Mouse (Mus musculus): Measurements from ENCODE around the gene Lhfpl5. TPM values are rescaled to one million over a fixed set of nuclear protein-coding genes. Genes with fewer than 3 reads are reported as not detected.
"Not testable (repeated sequence)": the region's sequence is repeated elsewhere in the genome, so short reads cannot be mapped to it uniquely, and the experiment has no call there.

Gene Lhfpl5
- polyA plus RNA-seq, 1 experiment from 2014 or later = 0.15 TPM

DNA sequence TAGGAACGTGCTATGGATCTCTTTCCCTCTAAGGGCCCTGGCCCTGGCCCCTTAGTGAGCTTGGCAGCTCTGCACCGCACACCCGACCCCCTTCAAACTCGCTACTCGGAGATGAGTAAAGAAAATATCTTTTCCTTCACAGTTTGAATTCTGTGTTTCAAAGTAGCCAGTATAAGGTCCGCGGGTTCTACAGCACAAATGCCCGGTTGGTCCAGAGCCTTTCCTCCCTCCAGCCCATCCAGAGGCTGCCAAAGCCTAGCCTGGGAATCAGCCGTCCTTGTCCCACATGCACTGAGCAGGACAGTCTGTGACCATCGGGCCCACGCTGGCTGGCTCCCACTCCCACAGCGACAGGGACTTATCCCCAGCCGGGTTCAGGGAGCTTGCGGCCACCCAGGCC lies 26.3 kb upstream of the Lhfpl5 start, which contains the start of gene Clpsl2:
Gene Clpsl2, plus strand, starts transcription at position 301 of the 400 bp plus-strand sequence.
- no peak within 1 kb of the TSS for H3K4me2 ChIP-seq
- H3K27me3 ChIP-seq = 0 out of 2 replicates have a peak, but pooled peaks cover 5% of the 10 kb centered on the region
- no peaks in the 10 kb centered on the region for H3K9me3 ChIP-seq (replicated peaks)
- no peak within 1 kb of the TSS for H3K4me3 ChIP-seq
- H3K27ac ChIP-seq = no peak within 1 kb of the TSS
- H3K9ac ChIP-seq = no peak within 1 kb of the TSS
- ATAC-seq (replicated peaks; ENCODE audit: insufficient number of reproducible peaks, insufficient read depth, low FRiP score, low read depth) = no peak
- H3K36me3 ChIP-seq = no peaks in the 10 kb centered on the region
- WGBS = 74% methylated on average over 14 of the region's 14 CpGs
- no peaks in the 10 kb centered on the region for H3K4me1 ChIP-seq (replicated peaks)

DNA sequence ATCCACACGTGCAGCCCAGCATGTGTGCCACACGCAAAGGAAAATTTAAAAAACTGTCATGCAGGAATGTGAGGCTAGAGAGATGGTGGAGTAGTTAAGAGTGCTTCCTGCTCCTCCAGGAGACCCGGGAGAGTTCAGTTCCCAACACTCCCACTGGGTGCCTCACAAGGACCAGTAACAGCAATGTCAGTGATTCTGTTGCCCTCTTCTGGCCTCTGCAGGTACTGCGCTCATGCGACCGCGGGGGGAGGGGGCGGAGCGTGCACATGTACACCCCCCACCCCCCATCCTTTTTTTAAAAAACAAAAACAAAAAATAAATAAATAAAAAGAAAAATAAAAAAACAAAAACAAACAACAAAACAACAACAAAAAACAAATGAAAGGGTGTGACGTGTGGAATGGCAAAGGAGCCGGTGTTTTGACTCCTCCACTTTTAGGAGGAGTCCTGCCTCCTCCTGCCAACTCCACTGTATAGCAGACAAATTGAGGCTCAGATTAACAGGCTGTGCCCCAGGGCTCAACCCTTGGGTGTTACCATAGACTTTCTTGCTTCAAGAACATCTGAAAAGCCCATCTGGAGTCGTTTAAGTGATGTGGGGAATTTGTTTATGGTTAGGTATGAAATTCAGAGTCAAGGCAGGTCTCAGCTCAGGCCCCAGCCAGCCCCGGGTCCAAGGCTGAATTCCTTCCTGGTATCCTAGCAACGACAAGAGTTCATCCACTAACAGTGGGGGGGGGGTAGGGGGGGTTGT lies 22.2 kb upstream of the Lhfpl5 start:
- 9% methylated on average over 14 of the region's 14 CpGs for WGBS
- Histone ChIP-seq H3K9me3 (replicated peaks) (no peaks in the 10 kb centered on the region), H3K4me2 (no peak overlapping the region), H3K27ac (no peak overlapping the region), H3K36me3 (no peaks in the 10 kb centered on the region), H3K4me3 (no peak overlapping the region), H3K4me1 (replicated peaks) (no peaks in the 10 kb centered on the region), H3K9ac (no peak overlapping the region), H3K27me3 (0 out of 2 replicates have a peak, but pooled peaks cover 5% of the 10 kb centered on the region)
- no peak for ATAC-seq (replicated peaks; ENCODE audit: insufficient number of reproducible peaks, insufficient read depth, low FRiP score, low read depth)

DNA sequence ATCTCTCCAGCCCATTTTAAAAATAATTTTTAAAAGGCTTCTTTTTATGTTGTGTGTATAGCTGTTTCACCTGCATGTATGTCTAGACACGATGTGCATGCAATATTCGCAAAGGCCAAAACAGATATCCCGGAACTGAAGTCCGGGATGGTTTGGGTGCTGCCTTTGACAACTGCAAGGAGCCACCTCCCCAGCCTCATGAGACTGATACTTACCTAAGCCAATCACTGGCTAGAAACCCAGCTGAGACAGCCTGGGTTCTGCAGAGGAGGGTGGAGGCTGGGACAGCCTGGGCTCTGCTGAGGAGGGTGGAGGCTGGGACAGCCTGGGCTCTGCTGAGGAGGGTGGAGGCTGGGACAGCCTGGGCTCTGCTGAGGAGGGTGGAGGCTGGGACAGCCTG lies 21.4 kb upstream of the Lhfpl5 start:
- ATAC-seq (replicated peaks; ENCODE audit: insufficient number of reproducible peaks, insufficient read depth, low FRiP score, low read depth); H3K36me3 ChIP-seq; H3K27ac ChIP-seq; H3K4me3 ChIP-seq; H3K9ac ChIP-seq; H3K9me3 ChIP-seq (replicated peaks); H3K27me3 ChIP-seq; H3K4me1 ChIP-seq (replicated peaks); H3K4me2 ChIP-seq: not testable (repeated sequence)
- 91% methylated on average over 4 of the region's 4 CpGs for WGBS

DNA sequence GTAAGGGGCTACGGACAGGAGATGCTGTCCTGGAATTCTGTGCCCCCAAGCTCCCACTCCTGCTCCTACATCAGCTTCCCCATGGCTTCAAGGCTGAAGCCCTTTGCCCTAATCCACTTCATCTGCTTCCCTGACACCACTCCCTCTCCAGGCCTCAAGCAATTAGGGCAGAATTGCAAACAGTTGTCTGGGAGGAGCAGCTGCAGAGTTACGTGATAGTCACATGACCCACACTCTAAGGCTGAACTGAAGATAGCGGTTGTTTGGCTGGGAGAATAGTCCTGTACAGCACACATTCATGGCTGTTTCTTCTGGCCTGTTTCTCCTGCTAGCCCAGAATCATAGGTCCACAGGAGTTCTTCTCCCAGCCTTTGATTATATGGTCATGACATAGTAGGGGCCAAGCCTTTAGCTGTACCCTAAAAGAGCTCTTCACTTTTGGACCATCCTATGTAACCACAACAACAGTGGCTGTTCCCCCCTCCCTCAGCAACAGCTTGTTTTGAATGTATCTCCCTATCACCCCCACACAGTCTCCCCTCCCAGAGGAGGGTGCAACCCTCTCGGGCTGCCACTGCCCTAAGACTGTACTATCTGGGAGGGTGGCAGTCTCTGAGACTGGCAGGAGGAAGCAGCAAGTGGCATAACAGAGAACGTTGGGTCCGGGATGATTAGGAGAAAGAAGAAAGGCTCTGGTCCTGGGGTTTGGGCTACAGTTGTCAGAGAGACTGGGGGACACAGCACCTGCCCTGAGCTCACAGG lies 18.6 kb upstream of the Lhfpl5 start:
- Histone ChIP-seq H3K27ac (no peak overlapping the region), H3K4me2 (no peak overlapping the region), H3K27me3 (no peaks in the 10 kb centered on the region), H3K9ac (no peak overlapping the region), H3K9me3 (replicated peaks) (no peaks in the 10 kb centered on the region), H3K4me3 (no peak overlapping the region), H3K36me3 (no peaks in the 10 kb centered on the region), H3K4me1 (replicated peaks) (0 out of 2 replicates have a peak, but pooled peaks cover 2% of the 10 kb centered on the region)
- 46% methylated on average over 6 of the region's 6 CpGs for WGBS
- no peak for ATAC-seq (replicated peaks; ENCODE audit: insufficient number of reproducible peaks, insufficient read depth, low FRiP score, low read depth)

DNA sequence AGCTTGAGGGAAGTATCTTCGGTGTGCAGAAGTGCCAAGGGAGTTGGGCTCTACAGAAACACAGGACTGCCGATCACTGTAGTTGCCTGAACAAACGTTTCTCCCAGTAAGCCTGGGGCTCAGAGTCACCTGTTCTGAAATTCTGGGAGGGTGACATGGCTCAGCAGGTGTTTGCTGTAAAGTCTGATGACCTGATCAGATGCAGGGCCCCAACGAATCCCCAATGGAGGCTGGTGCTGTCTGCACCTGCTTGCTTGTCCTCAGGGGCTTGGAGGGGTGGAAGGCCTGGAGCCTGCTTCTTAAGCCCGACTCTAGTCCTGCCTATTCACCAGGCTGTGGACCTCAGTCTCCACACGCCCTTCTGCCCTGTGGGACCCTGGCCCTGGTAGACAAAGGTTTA lies 17.7 kb upstream of the Lhfpl5 start:
- no peaks in the 10 kb centered on the region for H3K9me3 ChIP-seq (replicated peaks)
- ATAC-seq (replicated peaks; ENCODE audit: insufficient number of reproducible peaks, insufficient read depth, low FRiP score, low read depth) = no peak
- 73% methylated on average over 6 of the region's 6 CpGs for WGBS
- H3K9ac ChIP-seq = no peak overlapping the region
- no peak overlapping the region for H3K4me2 ChIP-seq
- H3K27ac ChIP-seq = no peak overlapping the region
- H3K4me1 ChIP-seq (replicated peaks) = 0 out of 2 replicates have a peak, but pooled peaks cover 3% of the 10 kb centered on the region
- H3K36me3 ChIP-seq = no peaks in the 10 kb centered on the region
- no peaks in the 10 kb centered on the region for H3K27me3 ChIP-seq
- H3K4me3 ChIP-seq = no peak overlapping the region

DNA sequence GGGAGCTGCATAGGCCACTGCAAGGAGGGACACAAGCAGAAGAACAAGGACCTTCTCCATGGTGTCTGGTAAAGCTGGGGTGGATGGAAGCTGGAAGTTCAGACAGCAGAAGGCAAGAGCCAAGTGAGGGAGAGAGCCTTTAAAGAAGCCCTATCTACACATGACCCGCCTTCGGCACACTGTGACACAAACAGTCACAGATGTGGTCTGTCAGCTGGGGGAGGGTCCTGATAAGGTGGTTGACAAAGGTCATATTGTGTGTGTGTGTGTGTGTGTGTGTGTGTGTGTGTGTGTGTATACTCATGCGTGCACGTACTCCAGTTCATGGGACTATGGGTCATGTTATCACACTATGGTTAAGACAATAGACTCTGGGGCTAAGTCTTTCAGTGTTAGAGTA lies 14.8 kb upstream of the Lhfpl5 start, which contains the start of gene Clps:
Gene Clps, minus strand, starts transcription at position 169 of the 400 bp plus-strand sequence.
- ATAC-seq (replicated peaks; ENCODE audit: insufficient number of reproducible peaks, insufficient read depth, low FRiP score, low read depth) = no peak

DNA sequence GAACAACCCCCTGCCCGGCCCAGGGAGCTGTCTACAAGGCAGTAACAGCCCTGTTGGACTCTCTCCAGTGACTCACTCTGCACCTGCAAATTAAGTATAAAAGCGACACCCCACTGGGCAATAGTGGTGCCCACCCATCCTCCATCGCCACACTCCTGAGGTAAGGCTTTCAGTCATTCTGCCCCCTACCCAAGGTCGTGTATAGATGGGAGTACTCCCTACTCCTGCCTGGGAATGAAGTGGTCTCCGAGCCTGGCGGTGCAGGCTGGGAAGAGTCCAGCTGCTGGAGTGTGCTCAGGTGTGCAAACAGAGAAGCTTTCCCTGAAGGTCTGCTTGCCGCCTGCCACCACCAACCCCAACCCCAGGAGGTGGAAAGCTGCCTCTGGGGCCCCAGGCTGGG lies 13.8 kb upstream of the Lhfpl5 start:
- Histone ChIP-seq H3K4me2 (no peak overlapping the region), H3K4me3 (no peak overlapping the region), H3K9me3 (replicated peaks) (no peaks in the 10 kb centered on the region), H3K9ac (no peak overlapping the region), H3K27ac (no peak overlapping the region), H3K4me1 (replicated peaks) (0 out of 2 replicates have a peak, but pooled peaks cover 3% of the 10 kb centered on the region), H3K36me3 (no peaks in the 10 kb centered on the region), H3K27me3 (no peaks in the 10 kb centered on the region)
- ATAC-seq (replicated peaks; ENCODE audit: insufficient number of reproducible peaks, insufficient read depth, low FRiP score, low read depth) = no peak
- WGBS = 53% methylated on average over 7 of the region's 7 CpGs

More for the DNA sequence above, 14.8 kb upstream of the Lhfpl5 start, which contains the start of gene Clps:
- H3K27ac ChIP-seq = no peak within 1 kb of the TSS
- H3K36me3 ChIP-seq = no peaks in the 10 kb centered on the region
- H3K9me3 ChIP-seq (replicated peaks) = no peaks in the 10 kb centered on the region
- H3K4me2 ChIP-seq = no peak within 1 kb of the TSS
- H3K9ac ChIP-seq = no peak within 1 kb of the TSS
- 66% methylated on average over 4 of the region's 4 CpGs for WGBS
- 0 out of 2 replicates have a peak, but pooled peaks cover 3% of the 10 kb centered on the region for H3K4me1 ChIP-seq (replicated peaks)
- no peaks in the 10 kb centered on the region for H3K27me3 ChIP-seq
- H3K4me3 ChIP-seq = no peak within 1 kb of the TSS

DNA sequence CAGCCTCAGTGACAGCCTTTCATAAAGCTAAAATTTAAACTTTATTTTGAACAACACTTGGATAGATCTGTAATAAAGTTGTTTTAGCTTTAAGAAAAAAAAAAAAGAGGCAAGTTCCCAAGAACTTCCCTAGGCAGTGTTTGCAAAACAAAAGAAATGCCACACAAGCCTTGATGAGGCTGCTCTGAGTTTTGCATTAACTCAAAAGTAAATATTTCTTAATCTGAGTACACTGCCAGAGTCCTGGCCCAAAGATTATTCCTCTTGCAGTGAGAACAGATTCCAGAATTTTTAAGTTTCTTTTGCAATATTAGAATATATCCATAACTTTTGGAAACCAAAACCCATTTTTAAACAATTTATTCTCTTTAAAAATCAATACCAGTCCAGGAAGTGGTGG lies 10.3 kb upstream of the Lhfpl5 start:
- Histone ChIP-seq H3K9me3 (replicated peaks) (no peaks in the 10 kb centered on the region), H3K27me3 (no peaks in the 10 kb centered on the region), H3K4me1 (replicated peaks) (0 out of 2 replicates have a peak, but pooled peaks cover 3% of the 10 kb centered on the region), H3K4me3 (no peak overlapping the region), H3K4me2 (no peak overlapping the region), H3K36me3 (no peaks in the 10 kb centered on the region), H3K9ac (no peak overlapping the region), H3K27ac (no peak overlapping the region)
- ATAC-seq (replicated peaks; ENCODE audit: insufficient number of reproducible peaks, insufficient read depth, low FRiP score, low read depth) = no peak

DNA sequence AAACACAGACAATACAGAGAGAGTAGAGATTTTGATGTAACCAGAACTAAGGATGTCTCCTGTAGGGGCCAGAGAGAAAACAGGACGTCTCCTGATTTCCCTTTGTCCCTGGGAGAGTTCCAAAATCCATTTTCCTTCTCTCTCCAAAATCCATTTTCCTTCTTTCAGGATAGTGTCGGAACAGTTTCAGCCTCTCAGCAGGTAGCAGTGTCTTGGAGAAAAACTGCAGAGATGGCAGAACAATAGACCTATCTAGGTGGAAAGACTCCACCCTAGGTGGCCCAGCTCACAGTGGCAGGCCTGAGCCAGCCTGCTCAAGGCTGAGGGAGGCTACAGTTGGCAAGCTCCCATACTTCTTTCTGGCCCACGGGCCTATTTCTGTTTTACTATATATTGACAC lies 7.9 kb upstream of the Lhfpl5 start:
- no peak for ATAC-seq (replicated peaks; ENCODE audit: insufficient number of reproducible peaks, insufficient read depth, low FRiP score, low read depth)
- Histone ChIP-seq H3K36me3 (no peaks in the 10 kb centered on the region), H3K4me3 (no peak overlapping the region), H3K27me3 (no peaks in the 10 kb centered on the region), H3K9me3 (replicated peaks) (no peaks in the 10 kb centered on the region), H3K27ac (no peak overlapping the region), H3K4me1 (replicated peaks) (no peaks in the 10 kb centered on the region), H3K4me2 (no peak overlapping the region), H3K9ac (no peak overlapping the region)
- 45% methylated on average over 3 of the region's 3 CpGs for whole genome bisulfite sequencing

DNA sequence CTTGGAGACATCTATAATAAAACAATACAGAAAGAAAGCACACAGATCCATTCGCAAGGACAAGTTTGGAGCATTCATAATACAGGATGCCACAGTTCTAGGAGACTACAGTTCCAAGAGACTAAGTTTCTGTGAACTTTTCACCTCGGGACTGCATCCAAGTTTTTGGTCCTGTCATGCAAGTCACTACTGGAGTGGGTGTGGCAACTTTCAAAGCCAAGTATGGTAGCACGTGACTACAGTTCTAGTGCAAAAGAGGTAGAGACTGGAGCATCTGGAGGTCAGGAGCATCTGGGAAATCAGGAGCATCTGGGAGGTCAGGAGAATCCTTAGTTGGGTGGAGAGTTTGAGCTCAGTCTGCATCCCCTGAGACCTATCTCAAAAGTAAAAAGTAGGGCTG lies 3.6 kb upstream of the Lhfpl5 start:
- Histone ChIP-seq H3K27me3 (peaks cover 7% of the 10 kb centered on the region; the same call in 1 of the 2 replicates), H3K4me3 (no peak overlapping the region), H3K4me2 (no peak overlapping the region), H3K9me3 (replicated peaks) (no peaks in the 10 kb centered on the region), H3K9ac (no peak overlapping the region), H3K36me3 (no peaks in the 10 kb centered on the region), H3K4me1 (replicated peaks) (peaks cover 8% of the 10 kb centered on the region), H3K27ac (no peak overlapping the region)
- no peak for ATAC-seq (replicated peaks; ENCODE audit: insufficient number of reproducible peaks, insufficient read depth, low FRiP score, low read depth)
- WGBS = 61% methylated on average over 3 of the region's 3 CpGs

DNA sequence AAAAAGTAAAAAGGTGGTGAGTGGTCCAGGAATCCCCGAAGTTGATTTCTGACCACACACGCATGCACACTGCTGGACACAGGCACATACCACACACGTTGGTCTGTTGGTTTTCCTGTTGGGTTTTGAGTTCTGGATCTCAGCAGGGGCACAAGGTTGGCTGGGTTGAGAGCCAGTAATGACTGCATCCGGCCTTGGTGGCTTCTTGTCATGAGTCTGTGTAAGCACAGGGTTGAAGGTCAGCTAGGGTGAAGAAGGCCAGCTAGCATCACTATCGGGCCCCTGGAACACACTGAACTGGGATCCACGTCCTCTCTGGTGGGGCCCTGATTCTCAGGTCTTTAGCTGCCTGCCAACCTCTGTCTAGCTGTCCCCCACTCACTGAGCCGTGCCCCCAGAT lies 2.9 kb upstream of the Lhfpl5 start:
- ATAC-seq (replicated peaks; ENCODE audit: insufficient number of reproducible peaks, insufficient read depth, low FRiP score, low read depth) = no peak
- peaks cover 8% of the 10 kb centered on the region for H3K4me1 ChIP-seq (replicated peaks)
- H3K4me2 ChIP-seq = no peak overlapping the region
- no peaks in the 10 kb centered on the region for H3K36me3 ChIP-seq
- H3K4me3 ChIP-seq = no peak overlapping the region
- no peak overlapping the region for H3K27ac ChIP-seq
- no peaks in the 10 kb centered on the region for H3K9me3 ChIP-seq (replicated peaks)
- peaks cover 7% of the 10 kb centered on the region; the same call in 1 of the 2 replicates for H3K27me3 ChIP-seq
- no peak overlapping the region for H3K9ac ChIP-seq
- 71% methylated on average over 7 of the region's 7 CpGs for WGBS
